7 mouse cellular contexts compared by ENCODE assay signal in the genomic region with DNA sequence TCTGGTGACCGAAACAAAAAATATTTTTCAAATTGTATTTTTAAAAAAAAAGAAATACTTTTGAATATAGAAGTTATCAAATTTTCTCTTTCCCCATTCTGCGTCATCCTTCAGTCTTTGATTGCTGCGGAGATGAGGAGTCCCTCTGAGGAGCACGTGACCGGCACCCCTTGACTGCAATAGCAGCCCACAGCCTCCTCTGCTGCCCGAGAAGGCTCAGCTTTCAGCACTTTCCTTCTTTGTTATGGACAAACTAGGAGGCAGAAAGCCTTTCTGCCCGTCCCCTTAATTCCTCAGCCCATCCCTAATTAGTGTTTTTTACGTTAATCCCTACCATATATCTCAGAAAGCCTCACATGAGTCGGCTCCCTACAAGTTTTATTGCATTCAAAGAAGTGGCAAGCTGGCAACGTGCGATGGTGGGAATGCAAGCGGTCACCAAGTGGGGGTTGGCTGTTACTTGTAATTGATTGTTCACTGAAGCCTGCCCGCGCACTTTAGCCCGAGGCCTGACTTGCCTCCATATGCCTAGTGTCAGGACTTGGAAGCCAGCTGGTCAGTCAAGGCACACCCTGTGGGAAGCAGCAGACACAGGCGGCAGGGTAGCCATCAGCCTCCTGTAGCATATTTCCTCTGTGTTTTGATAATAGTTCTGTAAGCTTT.
DNase-seq lines count a peak whose midpoint lies in the region; ATAC-seq and TF ChIP-seq lines count a peak whose summit lies in the region.

No protein-coding gene starts in this region.

- no peaks in the 10 kb centered on the region for H3K9me3 ChIP-seq in E14TG2a.4 (ENCODE audit: low read length)
- no peaks in the 10 kb centered on the region for H3K9me3 ChIP-seq in embryonic facial prominence, embryonic 15.5 days (replicated peaks)

- H3K4me1 ChIP-seq in E14TG2a.4 (replicated peaks; ENCODE audit: low read depth, low read length) = peaks cover 33% of the 10 kb centered on the region
- H3K4me1 ChIP-seq in embryonic facial prominence, embryonic 15.5 days = peaks cover 6% of the 10 kb centered on the region

- WGBS in embryonic facial prominence, embryonic 15.5 days = 15% methylated on average over 16 of the region's 16 CpGs

- peak; percentile 46 for DNase-seq in Muller cell, postnatal 12 days (ENCODE audit: inconsistent ontology term)
- DNase-seq in lung, postnatal 36 days = peak; percentile 38
- no peak for DNase-seq in urinary bladder, postnatal 36 days (ENCODE audit: low spot score in 2 of 2)
- no peak for DNase-seq in thymus, postnatal 0 days (ENCODE audit: low spot score)
- DNase-seq in thymus, postnatal 36 days = no peak

- H3K4me2 ChIP-seq in embryonic facial prominence, embryonic 15.5 days (replicated peaks) = peak overlapping the region; percentile 26; the same call in 1 of the 2 replicates

- ATAC-seq in embryonic facial prominence, embryonic 15.5 days (ENCODE audit: insufficient number of reproducible peaks, low FRiP score, low TSS enrichment, low read depth) = no peak

- H3K9ac ChIP-seq in embryonic facial prominence, embryonic 15.5 days = no peak overlapping the region

- H3K27me3 ChIP-seq in E14TG2a.4 (ENCODE audit: insufficient read depth, low read length) = peaks cover 8% of the 10 kb centered on the region
- H3K27me3 ChIP-seq in embryonic facial prominence, embryonic 15.5 days = no peaks in the 10 kb centered on the region

- no peaks in the 10 kb centered on the region for H3K36me3 ChIP-seq in E14TG2a.4 (ENCODE audit: insufficient read depth, low read length)
- H3K36me3 ChIP-seq in embryonic facial prominence, embryonic 15.5 days = no peaks in the 10 kb centered on the region

- no peak for TF ChIP-seq CTCF in E14TG2a.4 (conservative IDR thresholded peaks at IDR 0.05; ENCODE audit: low read length)

- H3K4me3 ChIP-seq in E14TG2a.4 (replicated peaks; ENCODE audit: low read length) = 0 out of 2 replicates have a peak overlapping the region, but pooled peaks have one; percentile 26
- H3K4me3 ChIP-seq in embryonic facial prominence, embryonic 15.5 days (replicated peaks) = no peak overlapping the region

- H3K27ac ChIP-seq in embryonic facial prominence, embryonic 15.5 days (replicated peaks) = no peak overlapping the region

Comparison
In these comparisons a context has a peak if more than half of its experiments do, and no peak if none do; other contexts are left out.
1. DNase-seq: peak in Muller cell, postnatal 12 days (single experiment) and lung, postnatal 36 days (single experiment); none in urinary bladder, postnatal 36 days (0 of 2), thymus, postnatal 0 days (single experiment) and thymus, postnatal 36 days (0 of 2).